ENCODE assay signal across 14 mouse cellular contexts in genomic region chr5:121871515-121872030, GRCm38 (mm10). TPM values are rescaled to one million over a fixed set of nuclear protein-coding genes. Genes with fewer than 3 reads are reported as not detected.
DNase-seq lines count a peak whose midpoint lies in the region; ATAC-seq and TF ChIP-seq lines count a peak whose summit lies in the region.
"Had no signal": no experiment of that assay in that cellular context is flagged by ENCODE, and none has a peak within 500 bp of the region (broad histone marks: within the 10 kb centered on the region; RNA-seq: fewer than 3 reads in every experiment).

No protein-coding gene starts in this region.

- H3K27me3 ChIP-seq in intestine, embryonic 16.5 days (replicated peaks; ENCODE audit: control insufficient read depth, insufficient read depth, low read length) = no peaks in the 10 kb centered on the region
- no peaks in the 10 kb centered on the region for H3K27me3 ChIP-seq in intestine, embryonic 15.5 days (replicated peaks)
- H3K27me3 ChIP-seq in lung, embryonic 15.5 days = no peaks in the 10 kb centered on the region
- no peaks in the 10 kb centered on the region for H3K27me3 ChIP-seq in small intestine, adult 2 months (ENCODE audit: control insufficient read depth, insufficient read depth, low read length)
- no peaks in the 10 kb centered on the region for H3K27me3 ChIP-seq in forebrain, postnatal 0 days (ENCODE audit: insufficient read depth, low read length)
- H3K27me3 ChIP-seq: embryonic facial prominence, embryonic 13.5 days; forebrain, embryonic 15.5 days; heart, embryonic 15.5 days; limb, embryonic 13.5 days; liver, embryonic 13.5 days; midbrain, embryonic 12.5 days had no signal

- no peak for TF ChIP-seq CTCF in small intestine, adult 2 months (IDR thresholded peaks at IDR 0.05; ENCODE audit: extremely low read depth, insufficient read length, insufficient replicate concordance, low read depth, low read length)
- no peak for TF ChIP-seq CTCF in forebrain, postnatal 0 days (IDR thresholded peaks at IDR 0.05; ENCODE audit: low read depth)

- H3K4me2 ChIP-seq in intestine, embryonic 16.5 days (ENCODE audit: low read depth, low read length) = no peak overlapping the region
- no peak overlapping the region for H3K4me2 ChIP-seq in intestine, embryonic 15.5 days (replicated peaks)
- no peak overlapping the region for H3K4me2 ChIP-seq in lung, embryonic 15.5 days
- no peak overlapping the region for H3K4me2 ChIP-seq in forebrain, postnatal 0 days (ENCODE audit: low read depth)
- H3K4me2 ChIP-seq: embryonic facial prominence, embryonic 13.5 days; forebrain, embryonic 15.5 days; heart, embryonic 15.5 days; limb, embryonic 13.5 days; liver, embryonic 13.5 days; midbrain, embryonic 12.5 days had no signal

- no peak overlapping the region for H3K27ac ChIP-seq in intestine, embryonic 16.5 days (ENCODE audit: low read length)
- H3K27ac ChIP-seq in intestine, embryonic 15.5 days = no peak overlapping the region
- H3K27ac ChIP-seq in lung, embryonic 15.5 days = peak overlapping the region; percentile 15; the same call in 1 of the 2 replicates
- H3K27ac ChIP-seq in small intestine, adult 2 months (ENCODE audit: insufficient read depth, low read depth, low read length) = peak overlapping the region; percentile 31; the same call in 1 of the 2 replicates
- H3K27ac ChIP-seq in forebrain, postnatal 0 days (ENCODE audit: low read depth, low read length) = no peak overlapping the region
- H3K27ac ChIP-seq: embryonic facial prominence, embryonic 13.5 days; forebrain, embryonic 15.5 days; heart, embryonic 15.5 days; hindbrain, postnatal 0 days; limb, embryonic 13.5 days; liver, embryonic 13.5 days; midbrain, embryonic 12.5 days had no signal

- DNase-seq in MN1 (ENCODE audit: low spot score) = peak; percentile 30
- DNase-seq in thymus, postnatal 14 days = no peak
- no peak for DNase-seq in forebrain, postnatal 0 days

- no peaks in the 10 kb centered on the region for H3K36me3 ChIP-seq in intestine, embryonic 16.5 days (ENCODE audit: control insufficient read depth, insufficient read depth, low read length)
- no peaks in the 10 kb centered on the region for H3K36me3 ChIP-seq in intestine, embryonic 15.5 days
- H3K36me3 ChIP-seq in lung, embryonic 15.5 days = no peaks in the 10 kb centered on the region
- H3K36me3 ChIP-seq in small intestine, adult 2 months (ENCODE audit: control insufficient read depth, insufficient read depth, low read length) = no peaks in the 10 kb centered on the region
- peaks cover 23% of the 10 kb centered on the region for H3K36me3 ChIP-seq in forebrain, postnatal 0 days (ENCODE audit: insufficient read depth)
- H3K36me3 ChIP-seq: heart, embryonic 15.5 days had no signal

- H3K9ac ChIP-seq in intestine, embryonic 16.5 days (ENCODE audit: low read depth, low read length) = no peak overlapping the region
- H3K9ac ChIP-seq in intestine, embryonic 15.5 days = no peak overlapping the region
- no peak overlapping the region for H3K9ac ChIP-seq in lung, embryonic 15.5 days
- no peak overlapping the region for H3K9ac ChIP-seq in forebrain, postnatal 0 days
- H3K9ac ChIP-seq: embryonic facial prominence, embryonic 13.5 days; forebrain, embryonic 15.5 days; heart, embryonic 15.5 days; limb, embryonic 13.5 days; liver, embryonic 13.5 days; midbrain, embryonic 12.5 days had no signal

- no peaks in the 10 kb centered on the region for H3K4me1 ChIP-seq in intestine, embryonic 16.5 days (ENCODE audit: control insufficient read depth, insufficient read depth, low read length)
- no peaks in the 10 kb centered on the region for H3K4me1 ChIP-seq in intestine, embryonic 15.5 days (replicated peaks)
- H3K4me1 ChIP-seq in lung, embryonic 15.5 days = no peaks in the 10 kb centered on the region
- H3K4me1 ChIP-seq in small intestine, adult 2 months (ENCODE audit: control insufficient read depth, insufficient read depth, insufficient read length, low read length) = peaks cover 11% of the 10 kb centered on the region
- no peaks in the 10 kb centered on the region for H3K4me1 ChIP-seq in forebrain, postnatal 0 days (ENCODE audit: insufficient read depth)
- H3K4me1 ChIP-seq: embryonic facial prominence, embryonic 13.5 days; forebrain, embryonic 15.5 days; heart, embryonic 15.5 days; limb, embryonic 13.5 days; liver, embryonic 13.5 days; midbrain, embryonic 12.5 days had no signal

- no peak for TF ChIP-seq POLR2A in small intestine, adult 2 months (IDR thresholded peaks at IDR 0.05; ENCODE audit: low read depth, low read length)

- H3K4me3 ChIP-seq in intestine, embryonic 16.5 days (ENCODE audit: low read length) = no peak overlapping the region
- no peak overlapping the region for H3K4me3 ChIP-seq in intestine, embryonic 15.5 days (replicated peaks)
- no peak overlapping the region for H3K4me3 ChIP-seq in lung, embryonic 15.5 days
- H3K4me3 ChIP-seq in small intestine, adult 2 months (ENCODE audit: low read depth, low read length) = no peak overlapping the region
- no peak overlapping the region for H3K4me3 ChIP-seq in forebrain, postnatal 0 days (ENCODE audit: low read depth, low read length)
- H3K4me3 ChIP-seq: embryonic facial prominence, embryonic 13.5 days; forebrain, embryonic 15.5 days; heart, embryonic 15.5 days; limb, embryonic 13.5 days; liver, embryonic 13.5 days; midbrain, embryonic 12.5 days had no signal

- 89% methylated on average over 13 of the region's 13 CpGs for WGBS in intestine, embryonic 16.5 days
- 86% methylated on average over 13 of the region's 13 CpGs for WGBS in intestine, embryonic 15.5 days
- 79% methylated on average over 13 of the region's 13 CpGs for WGBS in lung, embryonic 15.5 days
- WGBS in small intestine, adult 2 months = 71% methylated on average over 13 of the region's 13 CpGs
- WGBS in forebrain, postnatal 0 days = 90% methylated on average over 13 of the region's 13 CpGs

- peak; percentile 26; the same call in 1 of the 2 replicates for ATAC-seq in intestine, embryonic 16.5 days
- ATAC-seq in intestine, embryonic 15.5 days = no peak
- ATAC-seq in lung, embryonic 15.5 days (ENCODE audit: borderline replicate concordance, extremely low read depth, low FRiP score, low TSS enrichment) = no peak; the same call in 1 of the 2 replicates
- ATAC-seq in forebrain, postnatal 0 days = no peak

- H3K9me3 ChIP-seq in intestine, embryonic 16.5 days (ENCODE audit: control insufficient read depth, low read length) = no peaks in the 10 kb centered on the region
- H3K9me3 ChIP-seq in intestine, embryonic 15.5 days = no peaks in the 10 kb centered on the region
- H3K9me3 ChIP-seq in lung, embryonic 15.5 days = no peaks in the 10 kb centered on the region
- H3K9me3 ChIP-seq in forebrain, postnatal 0 days (ENCODE audit: low read length) = no peaks in the 10 kb centered on the region
- H3K9me3 ChIP-seq: embryonic facial prominence, embryonic 13.5 days; forebrain, embryonic 15.5 days; heart, embryonic 15.5 days; limb, embryonic 13.5 days; liver, embryonic 13.5 days; midbrain, embryonic 12.5 days had no signal

RNA-seq across cellular contexts. Expression of gene Pheta1, which starts 22.8 kb away (rescaled TPM):
- 38.1 and 44.6 TPM in 2 replicates for polyA plus RNA-seq in intestine, embryonic 16.5 days (2015; fragmentation: Nextera tagmentation; extraction: Ambion mirVana)
- 32.6 and 36.4 TPM in 2 replicates for polyA plus RNA-seq in intestine, embryonic 15.5 days (2015; fragmentation: Nextera tagmentation; extraction: Ambion mirVana)
- 27.2 and 27.5 TPM in 2 replicates for polyA plus RNA-seq in lung, embryonic 15.5 days (2015; fragmentation: Nextera tagmentation; extraction: Ambion mirVana)
- polyA plus RNA-seq in small intestine, adult 2 months (2012; rRNA removed) = 98.0 and 283 TPM in 2 replicates
- 49.7 and 51.5 TPM in 2 replicates for total RNA-seq in forebrain, postnatal 0 days (2014; rRNA removed)
- polyA plus RNA-seq in forebrain, postnatal 0 days (2015; fragmentation: Nextera tagmentation; extraction: Ambion mirVana) = 36.3 and 38.7 TPM in 2 replicates

RNA-seq across cellular contexts. Expression of gene Sh2b3, which starts 34.1 kb away (rescaled TPM):
- 7.7 and 9.9 TPM in 2 replicates for polyA plus RNA-seq in intestine, embryonic 16.5 days (2015; fragmentation: Nextera tagmentation; extraction: Ambion mirVana)
- polyA plus RNA-seq in intestine, embryonic 15.5 days (2015; fragmentation: Nextera tagmentation; extraction: Ambion mirVana) = 12.3 and 13.1 TPM in 2 replicates
- 20.5 and 21.2 TPM in 2 replicates for polyA plus RNA-seq in lung, embryonic 15.5 days (2015; fragmentation: Nextera tagmentation; extraction: Ambion mirVana)
- polyA plus RNA-seq in small intestine, adult 2 months (2012; rRNA removed) = 62.5 and 88.1 TPM in 2 replicates
- total RNA-seq in forebrain, postnatal 0 days (2014; rRNA removed) = 11.7 and 14.1 TPM in 2 replicates
- polyA plus RNA-seq in forebrain, postnatal 0 days (2015; fragmentation: Nextera tagmentation; extraction: Ambion mirVana) = 4.6 and 6.2 TPM in 2 replicates

Comparison
In these comparisons a context has a peak if more than half of its experiments do, and no peak if none do; other contexts are left out.
1. H3K27ac ChIP-seq: peak in lung, embryonic 15.5 days (single experiment) and small intestine, adult 2 months (single experiment); none in intestine, embryonic 16.5 days (single experiment), intestine, embryonic 15.5 days (single experiment) and forebrain, postnatal 0 days (single experiment).